ENCODE assay signal across 15 mouse cellular contexts in the genomic region with DNA sequence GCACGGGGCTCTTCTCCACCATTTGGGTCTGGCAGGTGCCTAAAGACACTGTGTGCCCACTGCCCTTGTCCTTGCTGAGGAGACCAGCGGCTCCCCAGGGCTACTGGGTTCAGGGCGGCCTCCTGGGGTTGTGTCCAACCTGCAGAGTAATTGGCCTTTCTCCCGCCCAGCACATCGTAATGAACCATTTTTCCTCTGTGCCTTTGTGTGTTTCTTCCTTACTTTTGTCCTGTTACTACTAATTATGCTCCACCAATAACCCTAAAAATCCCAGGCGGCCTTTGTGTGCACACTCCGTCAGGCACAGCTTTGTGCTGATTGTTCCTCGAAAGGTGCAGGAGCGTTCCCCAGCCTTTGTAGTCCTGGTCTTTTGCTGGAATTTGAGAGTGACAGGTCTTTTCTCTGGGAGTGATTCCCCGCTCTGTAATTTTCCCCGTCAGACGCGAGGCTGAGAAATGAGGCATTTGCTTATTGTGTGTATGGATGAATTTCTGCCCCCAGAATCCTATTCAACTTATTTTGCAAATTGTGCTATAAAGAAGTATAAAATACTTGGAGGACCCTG.
DNase-seq lines count a peak whose midpoint lies in the region; ATAC-seq lines count a peak whose summit lies in the region.
"Had no signal": no experiment of that assay in that cellular context is flagged by ENCODE, and none has a peak within 500 bp of the region (broad histone marks: within the 10 kb centered on the region; RNA-seq: fewer than 3 reads in every experiment).

No protein-coding gene starts in this region.

- peak overlapping the region; percentile 33 for H3K4me2 ChIP-seq in forebrain, embryonic 13.5 days
- H3K4me2 ChIP-seq in hindbrain, embryonic 11.5 days (replicated peaks; ENCODE audit: low read depth, low read length), result no peak overlapping the region
- H3K4me2 ChIP-seq in midbrain, embryonic 12.5 days (replicated peaks), result peak overlapping the region; percentile 33

- no peak overlapping the region for H3K4me3 ChIP-seq in forebrain, embryonic 13.5 days
- H3K4me3 ChIP-seq in hindbrain, embryonic 11.5 days (ENCODE audit: low read depth, low read length), result no peak overlapping the region
- 0 out of 2 replicates have a peak overlapping the region, but pooled peaks have one; percentile 2 for H3K4me3 ChIP-seq in midbrain, embryonic 12.5 days
- H3K4me3 ChIP-seq: gastrocnemius, adult 2 months; heart, adult 2 months had no signal

- H3K27me3 ChIP-seq in forebrain, embryonic 13.5 days, result peaks cover 33% of the 10 kb centered on the region
- no peaks in the 10 kb centered on the region for H3K27me3 ChIP-seq in hindbrain, embryonic 11.5 days (ENCODE audit: control insufficient read depth, insufficient read depth, low read length)
- H3K27me3 ChIP-seq in midbrain, embryonic 12.5 days, result no peaks in the 10 kb centered on the region

- WGBS in forebrain, embryonic 13.5 days, result 4% methylated on average over 13 of the region's 13 CpGs
- 23% methylated on average over 13 of the region's 13 CpGs for WGBS in hindbrain, embryonic 11.5 days
- 16% methylated on average over 13 of the region's 13 CpGs for WGBS in midbrain, embryonic 12.5 days

- no peak for DNase-seq in hindbrain, embryonic 11.5 days (ENCODE audit: low spot score)
- peak; percentile 55 for DNase-seq in retina, embryonic 14.5 days (ENCODE audit: low spot score)
- DNase-seq in left cerebral cortex, adult 11 months (ENCODE audit: low spot score), result no peak
- no peak for DNase-seq in adrenal gland, adult (ENCODE audit: inconsistent age in 2 of 2, low spot score in 1 of 2)
- DNase-seq: adrenal gland, postnatal 25 days; cerebellum, postnatal 14 days; gastrocnemius, adult 2 months; heart, adult 2 months; lung, adult 2 months had no signal

- H3K36me3 ChIP-seq in forebrain, embryonic 13.5 days (ENCODE audit: poor library complexity, severe bottlenecking), result 0 out of 2 replicates have a peak, but pooled peaks cover 4% of the 10 kb centered on the region
- H3K36me3 ChIP-seq in hindbrain, embryonic 11.5 days (ENCODE audit: control insufficient read depth, insufficient read depth, low read length), result no peaks in the 10 kb centered on the region
- H3K36me3 ChIP-seq in midbrain, embryonic 12.5 days, result peaks cover 15% of the 10 kb centered on the region

- ATAC-seq in forebrain, embryonic 13.5 days, result peak; percentile 29; the same call in 1 of the 2 replicates
- no peak for ATAC-seq in hindbrain, embryonic 11.5 days (ENCODE audit: low FRiP score)
- ATAC-seq in midbrain, embryonic 12.5 days (ENCODE audit: low FRiP score, low read depth), result no peak
- ATAC-seq in erythroid progenitor cell, adult 5-6 weeks (replicated peaks; ENCODE audit: low FRiP score, poor library complexity, severe bottlenecking), result no peak
- ATAC-seq: CD4-positive, CD25-positive, alpha-beta regulatory T cell, adult 4 months; inflammation-experienced regulatory T-cells, adult 6 months had no signal

- H3K9me3 ChIP-seq in forebrain, embryonic 13.5 days (replicated peaks), result no peaks in the 10 kb centered on the region
- no peaks in the 10 kb centered on the region for H3K9me3 ChIP-seq in hindbrain, embryonic 11.5 days (ENCODE audit: control insufficient read depth, low read length)
- H3K9me3 ChIP-seq in midbrain, embryonic 12.5 days, result no peaks in the 10 kb centered on the region

- peak overlapping the region; percentile 93 for H3K27ac ChIP-seq in forebrain, embryonic 13.5 days
- peak overlapping the region; percentile 77 for H3K27ac ChIP-seq in hindbrain, embryonic 11.5 days (ENCODE audit: low read depth, low read length)
- H3K27ac ChIP-seq in midbrain, embryonic 12.5 days (replicated peaks), result peak overlapping the region; percentile 98
- H3K27ac ChIP-seq: gastrocnemius, adult 2 months; heart, adult 2 months; macrophage had no signal

- H3K4me1 ChIP-seq in forebrain, embryonic 13.5 days, result peaks cover 78% of the 10 kb centered on the region
- H3K4me1 ChIP-seq in hindbrain, embryonic 11.5 days (replicated peaks; ENCODE audit: control insufficient read depth, insufficient read depth, low read length), result peaks cover 37% of the 10 kb centered on the region
- H3K4me1 ChIP-seq in midbrain, embryonic 12.5 days, result peaks cover 76% of the 10 kb centered on the region

- peak overlapping the region; percentile 28; the same call in 1 of the 2 replicates for H3K9ac ChIP-seq in forebrain, embryonic 13.5 days
- peak overlapping the region; percentile 50; the same call in 1 of the 2 replicates for H3K9ac ChIP-seq in hindbrain, embryonic 11.5 days (ENCODE audit: low read depth, low read length)
- peak overlapping the region; percentile 50 for H3K9ac ChIP-seq in midbrain, embryonic 12.5 days (replicated peaks)
